Mouse (Mus musculus) heart, embryonic 15.5 days (tissue): Measurements from ENCODE around the gene Nck2. TPM values are rescaled to one million over a fixed set of nuclear protein-coding genes. Genes with fewer than 3 reads are reported as not detected.
A peak's percentile ranks its signal among the peaks of the same experiment; 100 is the strongest.

Experiments
- ATAC-seq: fragments of 200-750 bp; cut with Nextera tagmentation; replicated peaks from 2 replicates; pipeline ENCODE4 v1.8.0; 2017; ENCODE audit warnings: low read depth, moderate TSS enrichment; ENCODE audit not compliant: insufficient number of reproducible peaks, insufficient read depth, low FRiP score
- H3K27ac ChIP-seq: fragments of 300-500 bp; sonication (generic); 2 replicates; pipeline ENCODE4 v1.5.1; 2015; ENCODE audit warnings: mild to moderate bottlenecking, inconsistent platforms
- H3K27me3 ChIP-seq: fragments of 300-500 bp; sonication (generic); 2 replicates; pipeline ENCODE4 v1.6.1; 2015; ENCODE audit warnings: inconsistent platforms
- H3K36me3 ChIP-seq: fragments of 300-500 bp; sonication (generic); 2 replicates; pipeline ENCODE4 v1.6.1; 2015; ENCODE audit warnings: mild to moderate bottlenecking, inconsistent platforms
- H3K4me1 ChIP-seq: fragments of 300-500 bp; sonication (generic); replicated peaks from 2 replicates; pipeline ENCODE4 v1.6.1; 2015; ENCODE audit warnings: inconsistent platforms
- H3K4me2 ChIP-seq: fragments of 300-500 bp; sonication (generic); 2 replicates; pipeline ENCODE4 v1.6.1; 2015; ENCODE audit warnings: inconsistent platforms, mild to moderate bottlenecking, moderate library complexity
- H3K4me3 ChIP-seq: fragments of 300-500 bp; sonication (generic); 2 replicates; pipeline ENCODE4 v1.5.1; 2015; ENCODE audit warnings: mild to moderate bottlenecking, inconsistent platforms
- H3K9ac ChIP-seq: fragments of 300-500 bp; sonication (generic); 2 replicates; pipeline ENCODE4 v1.6.1; 2015; ENCODE audit warnings: mild to moderate bottlenecking, inconsistent platforms
- H3K9me3 ChIP-seq: fragments of 300-500 bp; sonication (generic); replicated peaks from 2 replicates; pipeline ENCODE4 v1.6.1; 2016; ENCODE audit warnings: inconsistent platforms
- WGBS: fragments of 180-500 bp; shearing (Covaris S2); methylation state at CpG from one replicate; pipeline ENCODE4 v1.1.7; 2015; ENCODE audit warnings: mixed read lengths; 5-methylcytosine and 5-hydroxymethylcytosine counted together
- polyA plus RNA-seq: library from polyadenylated mRNA; unstranded; fragments of >200 nt; fragmentation: Nextera tagmentation; extraction: Ambion mirVana; gene quantifications from 2 replicates; pipeline ENCODE4 v1.2.1, GENCODE M21; 2015

Gene Nck2
- polyA plus RNA-seq, 1 experiment from 2014 or later = 23.5 TPM

DNA sequence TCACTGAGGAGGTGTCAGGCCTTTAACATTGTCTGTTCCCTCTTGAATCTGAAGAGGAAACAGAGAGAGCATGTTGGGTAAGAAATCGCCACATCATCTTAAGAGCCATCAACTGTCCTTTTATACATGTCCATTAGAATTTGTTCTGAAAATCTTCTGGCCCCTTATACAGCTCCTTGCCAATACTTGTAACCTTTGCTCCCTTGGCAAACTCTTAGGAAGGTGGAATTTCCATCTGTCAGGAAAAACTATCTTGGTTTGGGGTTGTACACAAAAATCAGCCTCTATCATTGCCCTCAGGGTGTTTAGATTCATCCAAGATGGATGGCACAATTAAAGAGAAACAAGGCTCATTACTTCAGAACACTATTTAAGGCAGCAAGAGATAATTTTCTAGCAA, 5.1 kb upstream of the Nck2 start:
- Histone ChIP-seq H3K4me3 (no peak overlapping the region), H3K4me2 (no peak overlapping the region), H3K4me1 (peaks cover 8% of the 10 kb centered on the region), H3K36me3 (no peaks in the 10 kb centered on the region), H3K27ac (no peak overlapping the region), H3K9me3 (no peaks in the 10 kb centered on the region), H3K9ac (no peak overlapping the region), H3K27me3 (no peaks in the 10 kb centered on the region)
- 93% methylated on average over 1 of the region's 1 CpGs for WGBS
- ATAC-seq = no peak

GRCm38 (mm10) chr1:43442568-43442967, 1.8 kb upstream of the Nck2 start:
- Histone ChIP-seq H3K4me2 (no peak overlapping the region), H3K4me1 (peaks cover 16% of the 10 kb centered on the region), H3K9ac (no peak overlapping the region), H3K9me3 (no peaks in the 10 kb centered on the region), H3K27ac (no peak overlapping the region), H3K27me3 (no peaks in the 10 kb centered on the region), H3K36me3 (no peaks in the 10 kb centered on the region), H3K4me3 (no peak overlapping the region)
- no peak for ATAC-seq
- WGBS = 92% methylated on average over 2 of the region's 2 CpGs

- Histone ChIP-seq H3K9ac (peak overlapping the region; percentile 98), H3K4me1 (peaks cover 41% of the 10 kb centered on the region), H3K4me2 (peak overlapping the region; percentile 89), H3K4me3 (peak overlapping the region; percentile 97), H3K27ac (peak overlapping the region; percentile 93), H3K9me3 (no peaks in the 10 kb centered on the region), H3K27me3 (no peaks in the 10 kb centered on the region), H3K36me3 (no peaks in the 10 kb centered on the region)
- peak; percentile 94 for ATAC-seq
- under 1% methylated on average over 84 of the region's 86 CpGs for WGBS
These were observed 1.1 kb downstream of the Nck2 start for GRCm38 (mm10) chr1:43445170-43446088.

DNA sequence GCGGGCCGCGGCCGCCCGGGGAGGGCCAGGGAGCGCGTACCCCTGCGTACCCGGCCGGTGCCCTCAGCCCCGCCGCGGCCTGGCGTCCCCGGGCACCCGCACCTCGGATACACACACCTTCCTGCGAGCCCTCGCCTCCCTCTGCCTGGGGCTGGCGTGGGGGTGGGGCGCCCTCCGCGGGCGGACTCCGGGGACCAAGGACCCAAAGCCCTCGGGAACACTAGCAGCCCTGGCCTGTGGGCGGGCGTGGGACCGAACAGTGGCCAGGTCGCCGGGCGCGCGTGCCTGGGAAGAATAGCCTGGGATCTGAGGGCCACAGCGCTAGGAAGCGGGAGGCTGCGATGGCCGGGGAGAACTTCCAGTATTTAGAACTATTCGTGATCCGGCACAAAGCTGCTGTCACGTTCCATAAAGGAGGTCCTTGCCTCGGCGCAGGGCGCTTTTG, 1.7 kb downstream of the Nck2 start:
- no peaks in the 10 kb centered on the region for H3K27me3 ChIP-seq
- H3K27ac ChIP-seq = peak overlapping the region; percentile 93
- H3K4me2 ChIP-seq = peak overlapping the region; percentile 89
- H3K9me3 ChIP-seq = no peaks in the 10 kb centered on the region
- H3K9ac ChIP-seq = peak overlapping the region; percentile 98
- H3K4me1 ChIP-seq = peaks cover 47% of the 10 kb centered on the region
- no peaks in the 10 kb centered on the region for H3K36me3 ChIP-seq
- H3K4me3 ChIP-seq = peak overlapping the region; percentile 97
- WGBS = under 1% methylated on average over 43 of the region's 44 CpGs
- ATAC-seq = peak; percentile 72

- H3K4me3 ChIP-seq = peak overlapping the region; percentile 97
- H3K27me3 ChIP-seq = no peaks in the 10 kb centered on the region
- H3K4me1 ChIP-seq = peaks cover 53% of the 10 kb centered on the region
- whole genome bisulfite sequencing = 8% methylated on average over 16 of the region's 16 CpGs
- peak overlapping the region; percentile 98 for H3K9ac ChIP-seq
- H3K27ac ChIP-seq = peak overlapping the region; percentile 93
- no peaks in the 10 kb centered on the region for H3K9me3 ChIP-seq
- H3K4me2 ChIP-seq = peak overlapping the region; percentile 89
- ATAC-seq = no peak
- H3K36me3 ChIP-seq = no peaks in the 10 kb centered on the region
These were observed 2.6 kb downstream of the Nck2 start for GRCm38 (mm10) chr1:43446731-43447601.

DNA sequence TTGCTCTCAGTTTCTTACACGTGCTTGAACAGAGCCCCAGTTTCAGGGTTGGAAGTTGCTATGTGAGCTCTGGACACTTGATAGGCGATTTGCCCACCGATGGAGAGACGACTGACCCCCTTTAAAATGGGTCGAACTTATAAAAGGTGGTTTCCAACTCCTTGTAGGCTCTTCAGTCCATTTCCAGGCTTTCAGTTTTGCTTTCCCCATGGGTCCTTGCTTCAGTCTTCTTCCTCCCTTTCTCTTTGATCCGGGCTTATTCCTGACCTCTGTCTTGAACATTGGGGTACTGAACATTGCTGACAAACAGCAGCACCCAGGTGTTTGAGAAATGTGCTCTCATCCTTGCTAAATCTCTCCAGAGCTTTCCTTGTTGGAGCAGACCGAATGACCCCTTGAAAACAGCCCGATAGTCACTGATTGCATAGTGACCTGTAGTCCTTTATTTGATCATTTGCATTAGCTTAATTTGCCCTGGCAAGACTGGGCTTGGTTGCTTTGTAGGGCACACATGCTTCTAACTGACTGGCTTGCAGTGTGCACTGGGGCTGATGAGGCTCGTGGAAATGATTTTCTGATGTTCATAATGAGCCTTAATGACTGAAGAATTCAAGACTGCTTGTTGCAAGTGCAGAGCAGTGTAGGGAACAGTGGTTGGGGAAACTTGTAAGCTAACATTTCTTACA, 3.4 kb downstream of the Nck2 start:
- WGBS = 48% methylated on average over 9 of the region's 9 CpGs
- no peak for ATAC-seq
- Histone ChIP-seq H3K9ac (peak overlapping the region; percentile 98; the same call in 1 of the 2 replicates), H3K27ac (no peak overlapping the region), H3K4me3 (peak overlapping the region; percentile 97), H3K27me3 (no peaks in the 10 kb centered on the region), H3K4me2 (peak overlapping the region; percentile 89), H3K4me1 (peaks cover 58% of the 10 kb centered on the region), H3K9me3 (no peaks in the 10 kb centered on the region), H3K36me3 (no peaks in the 10 kb centered on the region)

DNA sequence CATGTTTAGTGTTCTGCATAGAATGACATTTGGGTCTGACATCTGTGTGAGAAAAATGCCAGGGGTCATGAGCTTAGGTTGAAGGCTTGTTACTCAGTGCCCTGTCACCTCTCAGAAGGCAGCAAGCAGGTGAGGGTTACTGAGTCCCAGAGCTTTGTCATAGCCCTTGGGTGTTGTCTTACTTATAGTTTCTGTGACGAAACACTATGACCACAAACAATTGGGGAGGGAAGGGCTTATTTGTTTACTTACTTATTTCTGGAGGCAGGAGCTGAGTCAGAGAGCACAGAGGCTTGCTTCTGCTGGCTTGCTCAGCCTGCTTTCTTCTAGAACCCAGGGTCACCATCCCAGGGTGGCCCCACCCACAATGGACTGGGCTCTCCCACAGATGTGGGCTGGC, 6.4 kb downstream of the Nck2 start:
- H3K4me1 ChIP-seq = peaks cover 56% of the 10 kb centered on the region
- H3K4me2 ChIP-seq = no peak overlapping the region
- no peaks in the 10 kb centered on the region for H3K27me3 ChIP-seq
- H3K9me3 ChIP-seq = no peaks in the 10 kb centered on the region
- ATAC-seq = no peak
- no peak overlapping the region for H3K27ac ChIP-seq
- H3K36me3 ChIP-seq = no peaks in the 10 kb centered on the region
- 83% methylated on average over 1 of the region's 1 CpGs for WGBS
- H3K9ac ChIP-seq = no peak overlapping the region
- no peak overlapping the region for H3K4me3 ChIP-seq

DNA sequence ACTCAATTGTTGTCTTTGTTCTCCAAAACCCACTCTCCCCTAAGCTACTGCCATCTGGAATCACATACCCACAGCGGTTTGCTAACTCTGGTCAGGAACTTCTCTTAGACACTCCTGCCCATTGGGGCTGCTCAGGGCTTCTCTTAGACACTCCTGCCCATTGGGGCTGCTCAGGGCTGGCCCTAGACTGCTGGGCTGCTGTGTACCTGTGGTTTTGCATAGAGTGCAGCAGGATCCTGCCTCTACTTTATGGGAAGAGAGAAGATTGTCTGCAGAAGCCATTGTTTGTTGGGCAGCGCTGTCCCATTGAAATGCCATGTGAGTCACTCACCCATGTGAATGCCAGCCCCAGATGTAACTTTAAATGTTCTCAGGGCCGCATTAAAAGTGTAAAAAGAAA, 9.3 kb downstream of the Nck2 start:
- H3K4me1 ChIP-seq = peaks cover 46% of the 10 kb centered on the region
- no peaks in the 10 kb centered on the region for H3K9me3 ChIP-seq
- H3K27ac ChIP-seq = no peak overlapping the region
- H3K36me3 ChIP-seq = no peaks in the 10 kb centered on the region
- 86% methylated on average over 3 of the region's 3 CpGs for WGBS
- no peaks in the 10 kb centered on the region for H3K27me3 ChIP-seq
- ATAC-seq = no peak
- H3K9ac ChIP-seq = no peak overlapping the region
- no peak overlapping the region for H3K4me2 ChIP-seq
- H3K4me3 ChIP-seq = no peak overlapping the region

DNA sequence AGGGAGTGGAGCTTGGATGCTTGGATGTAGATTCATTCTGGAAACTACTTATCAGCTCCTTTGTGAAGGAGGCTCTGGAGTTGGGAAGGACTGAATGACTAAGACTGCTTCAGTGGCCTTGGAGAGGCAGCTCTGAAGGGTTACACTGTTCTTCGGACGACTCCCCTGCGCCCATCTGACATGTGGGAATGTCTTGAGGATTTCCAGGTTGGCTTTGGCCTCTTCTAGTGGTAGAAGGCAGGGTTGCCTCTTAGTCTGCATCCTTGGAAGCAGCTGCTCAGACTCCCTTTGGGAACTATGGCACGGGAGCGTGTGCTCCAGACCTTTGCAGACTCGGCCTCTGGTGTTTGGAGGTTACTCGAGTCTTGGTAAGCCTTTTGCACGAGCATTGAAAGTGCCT, 10.4 kb downstream of the Nck2 start:
- Histone ChIP-seq H3K36me3 (no peaks in the 10 kb centered on the region), H3K4me2 (no peak overlapping the region), H3K9ac (no peak overlapping the region), H3K27me3 (no peaks in the 10 kb centered on the region), H3K4me3 (no peak overlapping the region), H3K27ac (no peak overlapping the region), H3K9me3 (no peaks in the 10 kb centered on the region), H3K4me1 (peaks cover 36% of the 10 kb centered on the region)
- WGBS = 78% methylated on average over 8 of the region's 8 CpGs
- ATAC-seq = no peak

DNA sequence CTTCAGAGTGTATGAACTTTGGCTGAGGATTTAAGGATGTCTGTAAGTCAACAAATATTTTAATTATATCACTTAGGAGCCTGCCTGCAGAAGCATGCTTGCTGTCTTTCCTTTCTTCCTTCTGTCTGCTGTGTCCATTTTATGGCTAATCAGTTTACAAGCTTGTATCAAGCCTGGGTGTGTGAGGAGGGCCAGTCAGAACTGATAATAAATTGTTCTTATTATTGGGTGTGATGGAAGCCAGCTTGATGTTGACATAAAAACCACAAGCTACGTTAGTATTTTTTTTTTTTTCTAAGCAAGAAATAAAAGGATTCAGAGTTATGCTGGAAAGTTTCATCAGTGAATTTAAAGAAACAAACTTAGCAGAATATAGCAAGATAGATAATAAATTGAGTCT, 10.8 kb downstream of the Nck2 start:
- H3K9me3 ChIP-seq = no peaks in the 10 kb centered on the region
- H3K4me3 ChIP-seq = no peak overlapping the region
- peaks cover 32% of the 10 kb centered on the region for H3K4me1 ChIP-seq
- ATAC-seq = no peak
- no peak overlapping the region for H3K9ac ChIP-seq
- no peak overlapping the region for H3K27ac ChIP-seq
- 47% methylated on average over 1 of the region's 1 CpGs for WGBS
- no peak overlapping the region for H3K4me2 ChIP-seq
- H3K27me3 ChIP-seq = no peaks in the 10 kb centered on the region
- H3K36me3 ChIP-seq = no peaks in the 10 kb centered on the region
